Mouse (Mus musculus): ENCODE data around the gene Hist1h2ap. TPM values are rescaled to one million over a fixed set of nuclear protein-coding genes. Genes with fewer than 3 reads are reported as not detected.
"Not testable (repeated sequence)": the region's sequence is repeated elsewhere in the genome, so short reads cannot be mapped to it uniquely, and the experiment has no call there.

Gene Hist1h2ap
- polyA plus RNA-seq, 1 experiment from 2014 or later = 4,316 TPM

GRCm38 (mm10) chr13:21847883-21848282 is 14.6 kb upstream of the Hist1h2ap start:
- Histone ChIP-seq H3K4me1 (replicated peaks) (peaks cover 2% of the 10 kb centered on the region; the same call in 1 of the 2 replicates), H3K27ac (replicated peaks) (no peak overlapping the region), H3K4me3 (replicated peaks) (no peak overlapping the region), H3K36me3 (replicated peaks) (no peaks in the 10 kb centered on the region), H3K9me3 (replicated peaks) (no peaks in the 10 kb centered on the region), H3K9ac (no peak overlapping the region), H3K27me3 (no peaks in the 10 kb centered on the region), H3K4me2 (no peak overlapping the region; the same call in 1 of the 2 replicates)
- 31% methylated on average over 8 of the region's 8 CpGs for WGBS (ENCODE audit: insufficient replicate concordance)
- ATAC-seq (ENCODE audit: insufficient read depth) = no peak

- not testable (repeated sequence) for H3K9ac ChIP-seq; H3K27me3 ChIP-seq; ATAC-seq (ENCODE audit: insufficient read depth); H3K27ac ChIP-seq (replicated peaks); H3K9me3 ChIP-seq (replicated peaks); H3K4me3 ChIP-seq (replicated peaks); H3K36me3 ChIP-seq (replicated peaks); H3K4me2 ChIP-seq; H3K4me1 ChIP-seq (replicated peaks)
Measured at GRCm38 (mm10) chr13:21846356-21846755, 13.0 kb upstream of the Hist1h2ap start.

DNA sequence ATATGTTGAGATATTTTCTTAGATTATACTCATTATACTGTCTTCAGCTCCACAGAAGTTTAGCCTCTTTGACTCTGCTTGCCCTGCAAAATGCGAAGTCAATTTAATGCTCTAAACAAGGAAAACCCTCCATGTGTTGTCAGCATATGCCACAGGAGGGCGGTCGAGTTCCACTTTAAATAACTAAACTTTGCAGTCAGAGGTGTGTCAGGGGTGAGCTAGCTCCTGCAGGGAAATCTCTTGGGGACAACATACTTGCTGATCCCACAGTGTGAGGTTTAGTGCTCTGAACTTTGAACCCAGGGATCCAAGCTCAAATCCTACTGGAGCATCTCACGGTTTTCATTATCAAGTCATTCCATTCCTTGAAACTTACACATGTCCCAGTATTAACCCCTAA is 7.2 kb upstream of the Hist1h2ap start:
- H3K9me3 ChIP-seq (replicated peaks); H3K4me1 ChIP-seq (replicated peaks); H3K4me3 ChIP-seq (replicated peaks); H3K27ac ChIP-seq (replicated peaks); H3K36me3 ChIP-seq (replicated peaks); H3K4me2 ChIP-seq; H3K9ac ChIP-seq; H3K27me3 ChIP-seq: not testable (repeated sequence)
- ATAC-seq (ENCODE audit: insufficient read depth) = peak; percentile 45; the same call in 1 of the 2 replicates
- no CpG with 5 or more reads among the region's 4 CpGs for WGBS (ENCODE audit: insufficient replicate concordance)

DNA sequence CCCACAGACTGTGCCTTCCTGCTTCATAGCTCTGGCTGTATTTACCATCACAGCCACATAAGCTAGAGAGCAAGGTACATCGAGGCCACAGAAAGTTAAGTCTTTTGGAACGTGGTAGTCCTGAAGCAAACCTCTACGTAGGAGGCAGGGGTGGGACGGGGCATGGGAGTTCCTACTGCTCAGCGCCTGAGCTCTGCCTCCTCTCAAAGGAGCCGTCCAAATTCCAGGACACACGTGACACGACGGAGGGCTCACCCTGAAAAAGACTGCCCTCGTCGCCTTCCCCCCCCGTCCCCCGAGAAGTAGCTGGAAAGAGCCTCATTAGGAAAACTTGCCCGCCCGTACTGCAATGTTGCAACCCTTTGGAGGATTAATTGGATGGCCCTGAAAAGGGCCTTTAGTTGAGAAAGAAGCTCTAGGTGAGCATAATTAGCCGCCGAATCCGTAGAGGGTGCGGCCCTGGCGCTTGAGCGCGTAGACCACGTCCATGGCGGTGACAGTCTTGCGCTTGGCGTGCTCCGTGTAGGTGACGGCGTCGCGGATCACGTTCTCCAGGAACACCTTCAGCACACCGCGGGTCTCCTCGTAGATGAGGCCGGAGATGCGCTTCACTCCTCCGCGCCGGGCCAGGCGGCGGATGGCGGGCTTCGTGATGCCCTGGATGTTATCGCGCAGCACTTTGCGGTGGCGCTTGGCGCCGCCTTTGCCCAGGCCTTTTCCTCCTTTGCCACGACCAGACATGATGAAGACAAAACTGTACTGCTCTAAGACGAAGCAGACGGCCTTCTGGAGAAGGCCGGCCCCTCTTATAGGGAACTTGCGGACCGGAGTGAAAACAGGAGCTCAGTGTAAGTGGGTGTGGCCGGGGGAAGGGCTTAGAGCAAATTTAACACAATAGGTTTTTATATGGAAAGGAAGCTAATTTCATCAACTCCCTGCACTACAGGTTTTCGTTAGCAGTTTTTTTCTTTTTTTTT is 1.6 kb downstream of the Hist1h2ap start, which contains the start of gene Hist1h4n:
TSS of gene Hist1h4n (minus strand) at position 779 of the 977 bp plus-strand sequence.
- H3K27me3 ChIP-seq; H3K9me3 ChIP-seq (replicated peaks); H3K9ac ChIP-seq; H3K36me3 ChIP-seq (replicated peaks): not testable (repeated sequence)
- peak within 1 kb of the TSS; percentile 50 for H3K4me2 ChIP-seq
- peak within 1 kb of the TSS; percentile 81 for H3K27ac ChIP-seq (replicated peaks)
- 0% methylated on average over 24 of the region's 58 CpGs for WGBS (ENCODE audit: insufficient replicate concordance)
- peak within 1 kb of the TSS; percentile 37 for H3K4me3 ChIP-seq (replicated peaks)
- peak; percentile 63 for ATAC-seq (ENCODE audit: insufficient read depth)
- H3K4me1 ChIP-seq (replicated peaks) = peaks cover 15% of the 10 kb centered on the region

GRCm38 (mm10) chr13:21830344-21830743 is 3.0 kb downstream of the Hist1h2ap start:
- Histone ChIP-seq H3K4me3 (replicated peaks) (peak overlapping the region; percentile 42), H3K36me3 (replicated peaks) (peaks cover 8% of the 10 kb centered on the region; the same call in 1 of the 2 replicates), H3K4me1 (replicated peaks) (peaks cover 15% of the 10 kb centered on the region), H3K4me2 (peak overlapping the region; percentile 58), H3K27ac (replicated peaks) (peak overlapping the region; percentile 84), H3K9ac (peak overlapping the region; percentile 54), H3K9me3 (replicated peaks) (no peaks in the 10 kb centered on the region), H3K27me3 (no peaks in the 10 kb centered on the region)
- 78% methylated on average over 10 of the region's 10 CpGs for WGBS (ENCODE audit: insufficient replicate concordance)
- ATAC-seq (ENCODE audit: insufficient read depth) = no peak

DNA sequence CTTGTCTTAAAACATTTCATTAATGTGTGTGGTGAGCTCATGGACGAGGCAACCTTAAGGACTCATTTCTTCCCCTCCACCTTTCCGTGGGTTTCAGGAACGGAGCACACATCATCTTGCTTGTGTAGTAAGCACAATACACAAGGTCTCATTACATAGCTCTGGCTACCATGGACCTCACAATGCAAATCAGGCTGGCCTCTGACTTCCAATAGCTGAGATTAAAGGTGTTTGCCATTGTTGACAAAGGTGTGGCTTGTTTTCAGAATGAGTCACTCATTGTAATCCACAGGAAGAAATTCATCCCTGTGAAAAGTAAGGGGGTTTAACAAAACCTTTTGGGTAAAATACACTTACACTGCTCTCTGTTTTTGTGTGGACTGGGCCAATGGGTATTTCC is 4.8 kb downstream of the Hist1h2ap start:
- Histone ChIP-seq H3K36me3 (replicated peaks) (peaks cover 8% of the 10 kb centered on the region; the same call in 1 of the 2 replicates), H3K4me1 (replicated peaks) (peaks cover 15% of the 10 kb centered on the region), H3K27ac (replicated peaks) (peak overlapping the region; percentile 84; the same call in 1 of the 2 replicates), H3K4me2 (no peak overlapping the region), H3K4me3 (replicated peaks) (no peak overlapping the region), H3K27me3 (no peaks in the 10 kb centered on the region), H3K9me3 (replicated peaks) (no peaks in the 10 kb centered on the region), H3K9ac (no peak overlapping the region)
- 82% methylated on average over 3 of the region's 3 CpGs for WGBS (ENCODE audit: insufficient replicate concordance)
- no peak for ATAC-seq (ENCODE audit: insufficient read depth)

DNA sequence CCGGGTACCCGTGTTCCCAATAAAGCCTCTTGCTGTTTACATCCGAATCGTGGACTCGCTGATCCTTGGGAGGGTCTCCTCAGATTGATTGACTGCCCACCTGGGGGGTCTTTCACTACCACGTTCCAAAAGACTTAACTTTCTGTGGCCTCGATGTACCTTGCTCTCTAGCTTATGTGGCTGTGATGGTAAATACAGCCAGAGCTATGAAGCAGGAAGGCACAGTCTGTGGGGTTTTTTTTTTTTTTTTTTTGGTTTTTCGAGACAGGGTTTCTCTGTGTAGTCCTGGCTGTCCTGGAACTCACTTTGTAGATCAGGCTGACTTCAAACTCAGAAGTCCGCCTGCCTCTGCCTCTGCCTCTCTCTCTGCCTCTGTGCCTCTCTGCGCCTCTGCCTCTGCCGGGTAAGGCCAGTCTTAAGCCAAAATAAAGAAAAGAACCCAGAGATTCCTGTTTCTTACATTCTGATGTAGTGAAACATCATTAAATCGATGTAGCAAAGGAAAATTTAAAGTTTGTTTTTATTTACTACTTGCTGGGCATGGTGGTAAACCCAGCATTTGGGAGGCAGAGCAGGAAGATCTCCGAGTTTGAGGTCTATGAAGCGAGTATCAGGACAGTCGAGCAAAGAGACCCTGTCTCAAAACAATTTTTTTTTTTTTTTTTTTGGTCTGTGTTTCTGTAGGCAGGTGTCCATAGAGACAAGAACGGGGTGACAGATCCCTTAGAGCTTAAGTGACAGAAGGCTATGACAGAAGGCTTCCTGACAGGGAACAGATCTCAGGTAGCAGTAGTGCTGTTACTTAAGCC is 13.0 kb downstream of the Hist1h2ap start:
- 72% methylated on average over 7 of the region's 16 CpGs for WGBS (ENCODE audit: insufficient replicate concordance)
- H3K36me3 ChIP-seq (replicated peaks); ATAC-seq (ENCODE audit: insufficient read depth); H3K4me3 ChIP-seq (replicated peaks); H3K9me3 ChIP-seq (replicated peaks); H3K27me3 ChIP-seq; H3K9ac ChIP-seq; H3K4me2 ChIP-seq; H3K27ac ChIP-seq (replicated peaks); H3K4me1 ChIP-seq (replicated peaks): not testable (repeated sequence)

DNA sequence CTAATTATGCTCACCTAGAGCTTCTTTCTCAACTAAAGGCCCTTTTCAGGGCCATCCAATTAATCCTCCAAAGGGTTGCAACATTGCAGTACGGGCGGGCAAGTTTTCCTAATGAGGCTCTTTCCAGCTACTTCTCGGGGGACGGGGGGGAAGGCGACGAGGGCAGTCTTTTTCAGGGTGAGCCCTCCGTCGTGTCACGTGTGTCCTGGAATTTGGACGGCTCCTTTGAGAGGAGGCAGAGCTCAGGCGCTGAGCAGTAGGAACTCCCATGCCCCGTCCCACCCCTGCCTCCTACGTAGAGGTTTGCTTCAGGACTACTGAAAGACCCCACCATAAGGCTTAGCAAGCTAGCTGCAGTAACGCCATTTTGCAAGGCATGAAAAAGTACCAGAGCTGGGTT is 21.2 kb downstream of the Hist1h2ap start:
- not testable (repeated sequence) for H3K4me1 ChIP-seq (replicated peaks); H3K36me3 ChIP-seq (replicated peaks); H3K9me3 ChIP-seq (replicated peaks); H3K27me3 ChIP-seq
- peak overlapping the region; percentile 27; the same call in 1 of the 2 replicates for H3K9ac ChIP-seq
- H3K27ac ChIP-seq (replicated peaks) = peak overlapping the region; percentile 88
- H3K4me2 ChIP-seq = peak overlapping the region; percentile 50
- peak; percentile 48 for ATAC-seq (ENCODE audit: insufficient read depth)
- H3K4me3 ChIP-seq (replicated peaks) = peak overlapping the region; percentile 36
- 0% methylated on average over 14 of the region's 14 CpGs for WGBS (ENCODE audit: insufficient replicate concordance)

DNA sequence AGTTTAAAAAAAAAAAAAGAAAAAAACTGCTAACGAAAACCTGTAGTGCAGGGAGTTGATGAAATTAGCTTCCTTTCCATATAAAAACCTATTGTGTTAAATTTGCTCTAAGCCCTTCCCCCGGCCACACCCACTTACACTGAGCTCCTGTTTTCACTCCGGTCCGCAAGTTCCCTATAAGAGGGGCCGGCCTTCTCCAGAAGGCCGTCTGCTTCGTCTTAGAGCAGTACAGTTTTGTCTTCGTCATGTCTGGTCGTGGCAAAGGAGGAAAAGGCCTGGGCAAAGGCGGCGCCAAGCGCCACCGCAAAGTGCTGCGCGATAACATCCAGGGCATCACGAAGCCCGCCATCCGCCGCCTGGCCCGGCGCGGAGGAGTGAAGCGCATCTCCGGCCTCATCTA is 21.8 kb downstream of the Hist1h2ap start, which contains the start of gene Hist1h4m:
TSS of gene Hist1h4m (plus strand) at position 208 of the 400 bp plus-strand sequence.
- Histone ChIP-seq H3K27ac (replicated peaks) (peak within 1 kb of the TSS; percentile 88), H3K9ac (peak within 1 kb of the TSS; percentile 27; the same call in 1 of the 2 replicates), H3K4me3 (replicated peaks) (peak within 1 kb of the TSS; percentile 36), H3K4me2 (peak within 1 kb of the TSS; percentile 50)
- H3K27me3 ChIP-seq; H3K9me3 ChIP-seq (replicated peaks); H3K36me3 ChIP-seq (replicated peaks); H3K4me1 ChIP-seq (replicated peaks): not testable (repeated sequence)
- ATAC-seq (ENCODE audit: insufficient read depth) = peak; percentile 12
- no CpG with 5 or more reads among the region's 24 CpGs for WGBS (ENCODE audit: insufficient replicate concordance)

- not testable (repeated sequence) for H3K9ac ChIP-seq; H3K4me3 ChIP-seq (replicated peaks); H3K27me3 ChIP-seq; H3K9me3 ChIP-seq (replicated peaks); H3K4me1 ChIP-seq (replicated peaks); H3K36me3 ChIP-seq (replicated peaks); H3K4me2 ChIP-seq; H3K27ac ChIP-seq (replicated peaks)
- no CpG with 5 or more reads among the region's 8 CpGs for WGBS (ENCODE audit: insufficient replicate concordance)
- 0 out of 2 replicates have a peak, but pooled peaks have one; percentile 2 for ATAC-seq (ENCODE audit: insufficient read depth)
Measured at GRCm38 (mm10) chr13:21811074-21811473, 22.2 kb downstream of the Hist1h2ap start.

DNA sequence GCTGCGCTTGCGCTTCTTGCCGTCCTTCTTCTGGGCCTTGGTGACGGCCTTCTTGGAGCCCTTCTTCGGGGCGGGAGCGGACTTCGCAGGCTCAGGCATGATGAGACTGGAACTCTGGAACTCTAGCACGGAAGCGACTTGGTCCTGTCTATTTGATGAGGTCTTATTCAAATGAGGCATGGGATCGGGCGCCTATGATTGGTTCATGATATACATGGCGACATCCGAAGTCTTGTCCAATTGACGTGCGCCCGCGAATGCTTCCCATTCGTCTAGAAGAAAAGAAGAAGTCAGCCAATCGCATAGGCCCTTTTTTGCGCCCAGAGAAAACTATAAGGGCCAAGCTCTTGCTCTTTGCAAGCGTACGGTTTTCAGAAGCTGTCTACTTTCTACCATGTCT is 23.2 kb downstream of the Hist1h2ap start, which contains the start of the genes Hist1h2bq and Hist1h2ao:
TSS of gene Hist1h2bq (minus strand) at position 125 of the 400 bp plus-strand sequence.
TSS of gene Hist1h2ao (plus strand) at position 393 of the 400 bp plus-strand sequence.
- not testable (repeated sequence) for H3K4me1 ChIP-seq (replicated peaks); H3K4me3 ChIP-seq (replicated peaks); H3K9ac ChIP-seq; H3K36me3 ChIP-seq (replicated peaks); H3K4me2 ChIP-seq; H3K27me3 ChIP-seq; H3K9me3 ChIP-seq (replicated peaks); H3K27ac ChIP-seq (replicated peaks)
- ATAC-seq (ENCODE audit: insufficient read depth) = peak; percentile 87
- WGBS (ENCODE audit: insufficient replicate concordance) = no CpG with 5 or more reads among the region's 23 CpGs

Data from liver, embryonic 15.5 days (tissue).